Mouse (Mus musculus) megakaryocyte, embryonic 14.5 days (primary cell): ENCODE measurements at regions not wholly inside any gene's neighbourhood (a gene's known extent, or its start where the extent isn't known, plus 50 kb on each side); places are given as distances from the start of the nearest gene placed in this dataset.

Experiments
- H3K27me3 ChIP-seq: replicated peaks from 2 replicates; pipeline ENCODE3; 2012; ENCODE audit warnings: inconsistent platforms
- H3K36me3 ChIP-seq: replicated peaks from 2 replicates; pipeline ENCODE3; 2012; ENCODE audit warnings: low read length, inconsistent platforms, mixed read lengths
- H3K4me1 ChIP-seq: 2 replicates; pipeline ENCODE4 v1.6.1; 2012; ENCODE audit warnings: inconsistent platforms
- H3K4me3 ChIP-seq: replicated peaks from 2 replicates; pipeline ENCODE3; 2012; ENCODE audit warnings: moderate library complexity, mild to moderate bottlenecking, inconsistent platforms
- H3K9me3 ChIP-seq: 2 replicates; pipeline ENCODE4 v1.6.1; 2012; ENCODE audit warnings: inconsistent platforms
- FLI1 ChIP-seq: IDR thresholded peaks from 2 replicates; pipeline ENCODE4 v1.6.1; 2012; ENCODE audit warnings: low read length, inconsistent platforms, mixed read lengths
- GATA1 ChIP-seq: IDR thresholded peaks from 3 replicates; pipeline ENCODE4 v1.6.1; 2012; ENCODE audit warnings: mixed read lengths, low read length, inconsistent platforms, borderline replicate concordance

- TF ChIP-seq FLI1, result no peak
- TF ChIP-seq GATA1, result no peak
- peaks cover 5% of the 10 kb centered on the region for H3K9me3 ChIP-seq
These were observed 82.4 kb downstream of the Gm5294 start for GRCm38 (mm10) chr5:138902316-138902715.

GRCm38 (mm10) chr5:138911769-138912710 lies 85.1 kb downstream of the Pdgfa start:
- no peak overlapping the region for H3K4me3 ChIP-seq
- H3K27me3 ChIP-seq, result peaks cover 38% of the 10 kb centered on the region
- H3K9me3 ChIP-seq, result no peaks in the 10 kb centered on the region
- H3K4me1 ChIP-seq, result no peaks in the 10 kb centered on the region
- no peaks in the 10 kb centered on the region for H3K36me3 ChIP-seq
- TF ChIP-seq GATA1 (no peak), FLI1 (no peak)

More at GRCm38 (mm10) chr5:138902316-138902715, 82.4 kb downstream of the Gm5294 start:
- Histone ChIP-seq H3K36me3 (no peaks in the 10 kb centered on the region), H3K4me3 (no peak overlapping the region), H3K4me1 (peaks cover 25% of the 10 kb centered on the region), H3K27me3 (peaks cover 33% of the 10 kb centered on the region)

GRCm38 (mm10) chr5:138912711-138913105 lies 84.5 kb downstream of the Pdgfa start:
- Histone ChIP-seq H3K4me3 (no peak overlapping the region), H3K4me1 (no peaks in the 10 kb centered on the region), H3K36me3 (no peaks in the 10 kb centered on the region), H3K27me3 (peaks cover 34% of the 10 kb centered on the region), H3K9me3 (no peaks in the 10 kb centered on the region)
- TF ChIP-seq FLI1 (no peak), GATA1 (no peak)

GRCm38 (mm10) chr5:138915068-138915467 lies 82.1 kb downstream of the Pdgfa start:
- no peaks in the 10 kb centered on the region for H3K4me1 ChIP-seq
- H3K36me3 ChIP-seq, result no peaks in the 10 kb centered on the region
- H3K9me3 ChIP-seq, result no peaks in the 10 kb centered on the region
- TF ChIP-seq GATA1 (no peak), FLI1 (no peak)
- no peak overlapping the region for H3K4me3 ChIP-seq
- H3K27me3 ChIP-seq, result peaks cover 46% of the 10 kb centered on the region

- Histone ChIP-seq H3K36me3 (no peaks in the 10 kb centered on the region), H3K4me1 (no peaks in the 10 kb centered on the region), H3K4me3 (no peak overlapping the region), H3K27me3 (peaks cover 48% of the 10 kb centered on the region), H3K9me3 (no peaks in the 10 kb centered on the region)
- TF ChIP-seq GATA1, result no peak
- no peak for TF ChIP-seq FLI1
These were observed 81.7 kb downstream of the Pdgfa start for GRCm38 (mm10) chr5:138915496-138915895.

GRCm38 (mm10) chr5:138920156-138920845 lies 76.9 kb downstream of the Pdgfa start:
- H3K4me3 ChIP-seq, result no peak overlapping the region
- H3K4me1 ChIP-seq, result no peaks in the 10 kb centered on the region
- H3K27me3 ChIP-seq, result peaks cover 73% of the 10 kb centered on the region
- TF ChIP-seq FLI1, result no peak
- peaks cover 6% of the 10 kb centered on the region for H3K9me3 ChIP-seq
- H3K36me3 ChIP-seq, result no peaks in the 10 kb centered on the region

- Histone ChIP-seq H3K27me3 (peaks cover 68% of the 10 kb centered on the region), H3K9me3 (peaks cover 6% of the 10 kb centered on the region), H3K4me1 (no peaks in the 10 kb centered on the region), H3K4me3 (no peak overlapping the region), H3K36me3 (no peaks in the 10 kb centered on the region)
- TF ChIP-seq GATA1 (no peak), FLI1 (no peak)
These were observed 75.1 kb downstream of the Pdgfa start for GRCm38 (mm10) chr5:138922116-138922515.
